Mouse (Mus musculus) C2C12 (cell line): ENCODE data around the gene Arhgef12.

Experiments used
- CEBPB ChIP-seq: IDR thresholded peaks from one replicate; pipeline ENCODE4 v1.6.1; 2011; ENCODE audit warnings: low read depth, mild to moderate bottlenecking, control low read depth, moderate library complexity
- CTCF ChIP-seq: IDR thresholded peaks from one replicate; pipeline ENCODE4 v1.5.1; 2011; ENCODE audit not compliant: control insufficient read depth, insufficient read depth, insufficient read length
- MAX ChIP-seq: IDR thresholded peaks from one replicate; pipeline ENCODE4 v1.6.1; 2011; ENCODE audit warnings: mild to moderate bottlenecking, control low read depth
- USF1 ChIP-seq: IDR thresholded peaks from one replicate; pipeline ENCODE4 v1.6.1; 2011; ENCODE audit warnings: low read depth, mild to moderate bottlenecking, control low read depth, moderate library complexity

DNA sequence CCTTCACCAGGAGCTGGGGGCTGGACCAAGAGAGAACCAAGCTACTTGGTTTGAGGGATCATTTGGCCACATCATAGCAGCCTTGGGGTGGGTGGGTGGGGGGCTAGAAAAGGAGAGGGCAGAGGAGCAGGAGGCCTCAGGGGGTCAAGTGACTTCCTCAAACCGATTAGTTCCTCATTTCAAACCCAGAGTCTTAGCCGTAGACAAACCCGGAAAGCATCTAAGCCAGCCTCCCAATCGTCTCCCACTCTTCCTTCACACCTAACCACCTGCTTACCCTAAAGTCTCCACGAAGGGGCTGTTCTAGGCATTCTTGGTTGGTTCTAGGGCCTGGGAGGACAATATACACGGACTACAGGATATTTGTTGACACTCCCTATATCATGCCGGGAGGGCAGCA is 161.9 kb downstream of the Arhgef12 start:
- no peak for TF ChIP-seq MAX
- TF ChIP-seq CTCF: no peak
- TF ChIP-seq CEBPB: no peak
- no peak for TF ChIP-seq USF1
